Mouse (Mus musculus) thymus, adult 2 months (tissue): ENCODE data around the gene Dyrk1a.

Experiments used
- CTCF ChIP-seq: fragments of 200-500 bp; IDR thresholded peaks from 2 replicates; pipeline ENCODE4 v1.5.1; 2012; ENCODE audit warnings: mild to moderate bottlenecking, control low read depth, low read length, moderate library complexity, borderline replicate concordance; ENCODE audit not compliant: control insufficient read depth, poor library complexity, insufficient read depth; ENCODE audit errors: extremely low read depth
- POLR2A ChIP-seq: fragments of 200-500 bp; IDR thresholded peaks from 2 replicates; pipeline ENCODE4 v1.6.1; 2012; ENCODE audit warnings: mild to moderate bottlenecking, low read length, control low read depth, moderate library complexity; ENCODE audit not compliant: control insufficient read depth, poor library complexity, insufficient read depth; ENCODE audit errors: extremely low read depth

DNA sequence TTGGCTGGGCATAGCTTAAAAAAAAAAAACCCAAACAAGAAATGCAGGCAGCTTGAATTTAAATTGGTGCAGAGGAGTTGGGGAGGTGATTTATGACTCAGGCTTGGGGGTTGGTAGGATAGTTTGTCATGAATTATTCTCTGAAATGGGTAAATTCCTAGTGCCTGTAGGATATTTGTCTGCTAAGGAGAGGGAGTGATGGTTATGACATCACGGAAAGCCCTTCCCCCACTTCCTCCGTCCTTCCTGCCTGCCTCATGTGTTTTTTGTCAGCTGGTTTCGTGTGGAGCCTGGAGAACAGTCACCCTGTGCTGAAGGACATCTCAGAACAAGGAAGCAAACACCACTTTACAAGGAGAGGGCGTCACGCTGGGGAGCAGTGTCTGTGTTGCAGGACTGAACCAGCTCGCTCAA is 31.7 kb downstream of the Dyrk1a start:
- no peak for TF ChIP-seq POLR2A
- TF ChIP-seq CTCF, result no peak
